Mouse (Mus musculus): ENCODE data around the gene Agpat2. TPM values are rescaled to one million over a fixed set of nuclear protein-coding genes. Genes with fewer than 3 reads are reported as not detected.
A peak's percentile ranks its signal among the peaks of the same experiment; 100 is the strongest.

Agpat2 gene
- polyA plus RNA-seq, 1 experiment from 2014 or later = 57.0 TPM

GRCm38 (mm10) chr2:26571826-26572225, 32.4 kb downstream of the Agpat2 start:
- peak; percentile 59 for ATAC-seq (ENCODE audit: low FRiP score, low TSS enrichment)

GRCm38 (mm10) chr2:26571400-26571799, 32.8 kb downstream of the Agpat2 start:
- H3K4me2 ChIP-seq (replicated peaks; ENCODE audit: low read depth, low read length) = peak overlapping the region; percentile 24; the same call in 1 of the 2 replicates
- H3K9me3 ChIP-seq (ENCODE audit: low read length) = no peaks in the 10 kb centered on the region
- no peaks in the 10 kb centered on the region for H3K36me3 ChIP-seq (ENCODE audit: insufficient read depth, low read length)
- no peaks in the 10 kb centered on the region for H3K27me3 ChIP-seq (ENCODE audit: insufficient read depth, low read length)
- 67% methylated on average over 9 of the region's 9 CpGs for WGBS
- no peak for ATAC-seq (ENCODE audit: low FRiP score, low TSS enrichment)
- peaks cover 17% of the 10 kb centered on the region for H3K4me1 ChIP-seq (ENCODE audit: insufficient read depth, low read length)
- no peak overlapping the region for H3K4me3 ChIP-seq (ENCODE audit: low read length)
- H3K27ac ChIP-seq (ENCODE audit: low read length) = peak overlapping the region; percentile 81
- H3K9ac ChIP-seq (replicated peaks; ENCODE audit: low read length) = peak overlapping the region; percentile 18; the same call in 1 of the 2 replicates

More at GRCm38 (mm10) chr2:26571826-26572225, 32.4 kb downstream of the Agpat2 start:
- no peaks in the 10 kb centered on the region for H3K9me3 ChIP-seq (ENCODE audit: low read length)
- H3K4me1 ChIP-seq (ENCODE audit: insufficient read depth, low read length) = peaks cover 17% of the 10 kb centered on the region
- 51% methylated on average over 5 of the region's 5 CpGs for WGBS
- H3K36me3 ChIP-seq (ENCODE audit: insufficient read depth, low read length) = no peaks in the 10 kb centered on the region
- peak overlapping the region; percentile 24; the same call in 1 of the 2 replicates for H3K4me2 ChIP-seq (replicated peaks; ENCODE audit: low read depth, low read length)
- H3K27ac ChIP-seq (ENCODE audit: low read length) = peak overlapping the region; percentile 83
- peak overlapping the region; percentile 18; the same call in 1 of the 2 replicates for H3K9ac ChIP-seq (replicated peaks; ENCODE audit: low read length)
- no peaks in the 10 kb centered on the region for H3K27me3 ChIP-seq (ENCODE audit: insufficient read depth, low read length)
- H3K4me3 ChIP-seq (ENCODE audit: low read length) = no peak overlapping the region

GRCm38 (mm10) chr2:26570034-26570433, 34.2 kb downstream of the Agpat2 start:
- Histone ChIP-seq H3K9me3 (ENCODE audit: low read length) (no peaks in the 10 kb centered on the region), H3K4me3 (ENCODE audit: low read length) (no peak overlapping the region), H3K4me1 (ENCODE audit: insufficient read depth, low read length) (peaks cover 17% of the 10 kb centered on the region), H3K27me3 (ENCODE audit: insufficient read depth, low read length) (no peaks in the 10 kb centered on the region), H3K27ac (ENCODE audit: low read length) (0 out of 2 replicates have a peak overlapping the region, but pooled peaks have one; percentile 81), H3K36me3 (ENCODE audit: insufficient read depth, low read length) (no peaks in the 10 kb centered on the region), H3K9ac (replicated peaks; ENCODE audit: low read length) (no peak overlapping the region), H3K4me2 (replicated peaks; ENCODE audit: low read depth, low read length) (no peak overlapping the region)
- WGBS = 5% methylated on average over 3 of the region's 3 CpGs
- ATAC-seq (ENCODE audit: low FRiP score, low TSS enrichment) = no peak

- H3K27ac ChIP-seq (ENCODE audit: low read length) = no peak overlapping the region
- WGBS = 15% methylated on average over 4 of the region's 4 CpGs
- H3K27me3 ChIP-seq (ENCODE audit: insufficient read depth, low read length) = no peaks in the 10 kb centered on the region
- ATAC-seq (ENCODE audit: low FRiP score, low TSS enrichment) = peak; percentile 49
- peaks cover 4% of the 10 kb centered on the region; the same call in 1 of the 2 replicates for H3K4me1 ChIP-seq (ENCODE audit: insufficient read depth, low read length)
- H3K36me3 ChIP-seq (ENCODE audit: insufficient read depth, low read length) = no peaks in the 10 kb centered on the region
- H3K9ac ChIP-seq (replicated peaks; ENCODE audit: low read length) = no peak overlapping the region
- H3K4me2 ChIP-seq (replicated peaks; ENCODE audit: low read depth, low read length) = no peak overlapping the region
- no peak overlapping the region for H3K4me3 ChIP-seq (ENCODE audit: low read length)
- H3K9me3 ChIP-seq (ENCODE audit: low read length) = no peaks in the 10 kb centered on the region
These were observed 38.0 kb downstream of the Agpat2 start for GRCm38 (mm10) chr2:26566221-26566620.

GRCm38 (mm10) chr2:26561351-26562016, 42.7 kb downstream of the Agpat2 start:
- Histone ChIP-seq H3K9ac (replicated peaks; ENCODE audit: low read length) (no peak overlapping the region; the same call in 1 of the 2 replicates), H3K4me1 (ENCODE audit: insufficient read depth, low read length) (peaks cover 10% of the 10 kb centered on the region), H3K4me3 (ENCODE audit: low read length) (no peak overlapping the region), H3K4me2 (replicated peaks; ENCODE audit: low read depth, low read length) (no peak overlapping the region), H3K27ac (ENCODE audit: low read length) (no peak overlapping the region), H3K27me3 (ENCODE audit: insufficient read depth, low read length) (no peaks in the 10 kb centered on the region), H3K9me3 (ENCODE audit: low read length) (no peaks in the 10 kb centered on the region), H3K36me3 (ENCODE audit: insufficient read depth, low read length) (no peaks in the 10 kb centered on the region)
- 41% methylated on average over 6 of the region's 6 CpGs for WGBS
- ATAC-seq (ENCODE audit: low FRiP score, low TSS enrichment) = peak; percentile 79

- Histone ChIP-seq H3K27me3 (ENCODE audit: insufficient read depth, low read length) (no peaks in the 10 kb centered on the region), H3K4me1 (ENCODE audit: insufficient read depth, low read length) (peaks cover 13% of the 10 kb centered on the region), H3K4me2 (replicated peaks; ENCODE audit: low read depth, low read length) (no peak overlapping the region), H3K36me3 (ENCODE audit: insufficient read depth, low read length) (no peaks in the 10 kb centered on the region), H3K4me3 (ENCODE audit: low read length) (no peak overlapping the region), H3K9ac (replicated peaks; ENCODE audit: low read length) (0 out of 2 replicates have a peak overlapping the region, but pooled peaks have one; percentile 33), H3K27ac (ENCODE audit: low read length) (no peak overlapping the region), H3K9me3 (ENCODE audit: low read length) (no peaks in the 10 kb centered on the region)
- ATAC-seq (ENCODE audit: low FRiP score, low TSS enrichment) = peak; percentile 25; the same call in 1 of the 2 replicates
- 73% methylated on average over 5 of the region's 5 CpGs for WGBS
These were observed 43.7 kb downstream of the Agpat2 start for GRCm38 (mm10) chr2:26560506-26560905.

GRCm38 (mm10) chr2:26556535-26556993, 47.7 kb downstream of the Agpat2 start:
- Histone ChIP-seq H3K4me1 (ENCODE audit: insufficient read depth, low read length) (peaks cover 16% of the 10 kb centered on the region), H3K4me3 (ENCODE audit: low read length) (no peak overlapping the region), H3K4me2 (replicated peaks; ENCODE audit: low read depth, low read length) (no peak overlapping the region), H3K27ac (ENCODE audit: low read length) (no peak overlapping the region), H3K9ac (replicated peaks; ENCODE audit: low read length) (no peak overlapping the region; the same call in 1 of the 2 replicates), H3K9me3 (ENCODE audit: low read length) (no peaks in the 10 kb centered on the region), H3K36me3 (ENCODE audit: insufficient read depth, low read length) (no peaks in the 10 kb centered on the region), H3K27me3 (ENCODE audit: insufficient read depth, low read length) (no peaks in the 10 kb centered on the region)
- ATAC-seq (ENCODE audit: low FRiP score, low TSS enrichment) = 0 out of 2 replicates have a peak, but pooled peaks have one; percentile 40
- WGBS = 36% methylated on average over 4 of the region's 4 CpGs

GRCm38 (mm10) chr2:26555076-26555475, 49.1 kb downstream of the Agpat2 start:
- Histone ChIP-seq H3K27ac (ENCODE audit: low read length) (no peak overlapping the region), H3K4me1 (ENCODE audit: insufficient read depth, low read length) (peaks cover 15% of the 10 kb centered on the region), H3K36me3 (ENCODE audit: insufficient read depth, low read length) (no peaks in the 10 kb centered on the region), H3K9me3 (ENCODE audit: low read length) (no peaks in the 10 kb centered on the region), H3K27me3 (ENCODE audit: insufficient read depth, low read length) (no peaks in the 10 kb centered on the region), H3K9ac (replicated peaks; ENCODE audit: low read length) (no peak overlapping the region), H3K4me3 (ENCODE audit: low read length) (no peak overlapping the region), H3K4me2 (replicated peaks; ENCODE audit: low read depth, low read length) (no peak overlapping the region)
- no peak for ATAC-seq (ENCODE audit: low FRiP score, low TSS enrichment)
- WGBS = 81% methylated on average over 4 of the region's 4 CpGs

GRCm38 (mm10) chr2:26553904-26554303, 50.3 kb downstream of the Agpat2 start:
- H3K4me2 ChIP-seq (replicated peaks; ENCODE audit: low read depth, low read length) = no peak overlapping the region
- H3K9me3 ChIP-seq (ENCODE audit: low read length) = no peaks in the 10 kb centered on the region
- no peaks in the 10 kb centered on the region for H3K36me3 ChIP-seq (ENCODE audit: insufficient read depth, low read length)
- H3K4me1 ChIP-seq (ENCODE audit: insufficient read depth, low read length) = peaks cover 19% of the 10 kb centered on the region
- H3K4me3 ChIP-seq (ENCODE audit: low read length) = no peak overlapping the region
- H3K9ac ChIP-seq (replicated peaks; ENCODE audit: low read length) = no peak overlapping the region
- 76% methylated on average over 9 of the region's 9 CpGs for WGBS
- H3K27ac ChIP-seq (ENCODE audit: low read length) = no peak overlapping the region
- ATAC-seq (ENCODE audit: low FRiP score, low TSS enrichment) = no peak
- no peaks in the 10 kb centered on the region for H3K27me3 ChIP-seq (ENCODE audit: insufficient read depth, low read length)

GRCm38 (mm10) chr2:26552066-26552465, 52.2 kb downstream of the Agpat2 start:
- peaks cover 27% of the 10 kb centered on the region for H3K4me1 ChIP-seq (ENCODE audit: insufficient read depth, low read length)
- ATAC-seq (ENCODE audit: low FRiP score, low TSS enrichment) = no peak
- H3K36me3 ChIP-seq (ENCODE audit: insufficient read depth, low read length) = no peaks in the 10 kb centered on the region
- WGBS = 93% methylated on average over 2 of the region's 2 CpGs
- H3K9ac ChIP-seq (replicated peaks; ENCODE audit: low read length) = no peak overlapping the region
- no peaks in the 10 kb centered on the region for H3K9me3 ChIP-seq (ENCODE audit: low read length)
- H3K4me3 ChIP-seq (ENCODE audit: low read length) = no peak overlapping the region
- H3K27me3 ChIP-seq (ENCODE audit: insufficient read depth, low read length) = no peaks in the 10 kb centered on the region
- H3K27ac ChIP-seq (ENCODE audit: low read length) = no peak overlapping the region
- no peak overlapping the region for H3K4me2 ChIP-seq (replicated peaks; ENCODE audit: low read depth, low read length)

Data from kidney, embryonic 16.5 days (tissue).